Mouse (Mus musculus) olfactory bulb, adult 2 months (tissue): Measurements from ENCODE around the gene Krtap4-7.
"Not testable (repeated sequence)": the region's sequence is repeated elsewhere in the genome, so short reads cannot be mapped to it uniquely, and the experiment has no call there.

Experiments
- CTCF ChIP-seq: fragments of 200-500 bp; IDR thresholded peaks from 2 replicates; pipeline ENCODE4 v1.5.1; 2012; ENCODE audit warnings: low read depth, mild to moderate bottlenecking, low read length, moderate library complexity; ENCODE audit not compliant: insufficient read depth
- POLR2A ChIP-seq: fragments of 200-500 bp; IDR thresholded peaks from 2 replicates; pipeline ENCODE4 v1.6.1; 2012; ENCODE audit warnings: mild to moderate bottlenecking, low read depth, low read length, moderate library complexity; ENCODE audit not compliant: insufficient read depth

DNA sequence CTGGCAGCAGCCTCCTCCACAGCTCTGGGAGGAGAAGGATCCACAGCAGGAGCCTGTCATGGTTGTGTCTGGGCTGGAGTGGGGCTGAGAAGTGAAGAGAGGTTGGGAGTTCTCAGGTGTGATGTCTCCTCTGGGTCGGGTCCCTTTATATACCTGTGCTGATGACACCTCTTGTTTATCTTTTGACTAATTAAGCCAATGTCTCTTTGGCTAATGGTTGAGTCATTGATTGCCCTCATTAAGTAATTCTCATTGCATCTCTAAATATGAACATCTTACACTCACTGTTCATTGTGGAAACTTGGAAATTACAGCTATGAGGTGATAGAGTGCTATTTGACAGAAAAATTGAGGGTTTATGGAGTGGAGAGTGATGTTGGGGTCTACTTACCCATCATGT is 40.7 kb downstream of the Krtap4-7 start, which contains the start of gene Gm11938:
- not testable (repeated sequence) for TF ChIP-seq CTCF, POLR2A
